Mouse (Mus musculus) heart, adult 2 months (tissue): ENCODE results near the gene Dpf2.

Experiments used
- CTCF ChIP-seq: fragments of 200-600 bp; IDR thresholded peaks from 2 replicates; pipeline ENCODE4 v1.8.1; 2022; ENCODE audit warnings: antibody characterized with exemption, mild to moderate bottlenecking, moderate library complexity
- EP300 ChIP-seq: fragments of 200-500 bp; IDR thresholded peaks from 2 replicates; pipeline ENCODE4 v1.6.1; 2011; ENCODE audit warnings: low read depth, low read length, control low read depth; ENCODE audit not compliant: insufficient read depth
- POLR2A ChIP-seq: fragments of 200-500 bp; IDR thresholded peaks from 2 replicates; pipeline ENCODE4 v1.6.1; 2011; ENCODE audit warnings: mild to moderate bottlenecking, low read depth, low read length, control low read depth; ENCODE audit not compliant: insufficient read depth

DNA sequence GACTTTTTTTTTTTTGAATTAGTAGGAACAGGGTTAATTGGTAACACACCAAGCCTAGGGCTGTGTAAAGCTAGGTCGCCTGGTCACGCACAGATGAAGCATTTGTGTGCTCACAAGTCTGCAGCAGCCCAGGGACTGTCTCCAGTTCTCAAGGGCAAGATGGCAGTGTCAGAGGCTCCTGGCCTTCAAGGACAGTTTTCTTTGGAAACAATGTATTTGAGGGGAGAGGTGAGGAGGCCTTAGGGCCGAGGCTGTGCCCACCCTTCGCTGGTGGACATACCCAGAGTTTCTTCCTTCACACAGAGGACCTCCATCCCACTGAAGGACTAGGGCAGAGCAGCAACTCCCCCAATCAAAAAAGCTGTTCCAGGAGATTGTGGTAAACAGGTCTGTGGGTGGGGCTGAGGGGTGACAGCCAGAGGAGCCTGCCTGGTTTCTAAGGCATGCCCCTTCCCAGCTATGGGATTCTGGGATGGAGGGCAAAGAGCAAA lies 65.5 kb downstream of the Dpf2 start:
- TF ChIP-seq CTCF: no peak
- TF ChIP-seq POLR2A: no peak; the same call in 1 of the 2 replicates
- TF ChIP-seq EP300: no peak
